Comparison of ENCODE assay signal across 8 mouse cellular contexts in the genomic region with DNA sequence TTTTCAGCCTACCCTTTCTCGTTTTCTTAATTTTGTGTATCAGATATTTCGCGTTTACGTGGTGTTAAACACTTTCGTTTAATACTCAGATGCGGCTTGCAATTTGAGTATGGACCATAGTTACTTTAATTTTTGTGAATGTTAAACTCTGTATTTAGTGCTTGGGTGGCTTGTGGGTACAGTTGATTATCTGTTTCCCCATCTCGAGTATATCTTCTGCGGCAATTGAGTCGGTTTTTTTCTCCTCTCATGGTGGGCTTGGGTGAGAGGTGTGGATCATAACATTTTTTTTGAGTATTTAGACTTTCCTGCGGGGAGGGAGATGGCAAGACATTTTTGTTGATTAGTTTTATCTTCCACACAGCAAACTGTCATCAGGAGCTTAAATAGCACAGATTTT. TPM values are rescaled to one million over a fixed set of nuclear protein-coding genes. Genes with fewer than 3 reads are reported as not detected.
DNase-seq lines count a peak whose midpoint lies in the region; ATAC-seq and TF ChIP-seq lines count a peak whose summit lies in the region.

No protein-coding gene starts in this region.

- H3K9me3 ChIP-seq in heart, embryonic 14.5 days (ENCODE audit: control insufficient read depth, low read length): no peaks in the 10 kb centered on the region
- H3K9me3 ChIP-seq in ES-E14 (ENCODE audit: control insufficient read depth, insufficient read depth, low read depth, low read length): no peaks in the 10 kb centered on the region
- H3K9me3 ChIP-seq in hindbrain, embryonic 10.5 days: no peaks in the 10 kb centered on the region
- H3K9me3 ChIP-seq in midbrain, embryonic 10.5 days (replicated peaks): no peaks in the 10 kb centered on the region

- H3K27ac ChIP-seq in heart, embryonic 14.5 days (replicated peaks in 1 of 2; ENCODE audit: control insufficient read depth in 1 of 2, insufficient read depth in 1 of 2, low read depth in 2 of 2, low read length in 2 of 2): peak overlapping the region; percentile 99 to 100
- H3K27ac ChIP-seq in ES-E14 (ENCODE audit: insufficient read depth, low read depth, low read length, poor library complexity, severe bottlenecking): no peak overlapping the region
- peak overlapping the region; percentile 99 for H3K27ac ChIP-seq in hindbrain, embryonic 10.5 days
- peak overlapping the region; percentile 99; the same call in 1 of the 2 replicates for H3K27ac ChIP-seq in midbrain, embryonic 10.5 days (replicated peaks)

- peaks cover 2 to 26% of the 10 kb centered on the region in 2 experiments; a peak in 2 of 4 replicates for H3K4me1 ChIP-seq in heart, embryonic 14.5 days (ENCODE audit: control insufficient read depth in 2 of 2, insufficient read depth in 2 of 2, low read length in 2 of 2)
- no peaks in the 10 kb centered on the region for H3K4me1 ChIP-seq in ES-E14 (ENCODE audit: control insufficient read depth in 2 of 2, insufficient read depth in 2 of 2, low read length in 2 of 2, poor library complexity in 1 of 2)
- peaks cover 28% of the 10 kb centered on the region for H3K4me1 ChIP-seq in hindbrain, embryonic 10.5 days (replicated peaks)
- peaks cover 25% of the 10 kb centered on the region for H3K4me1 ChIP-seq in midbrain, embryonic 10.5 days

- ATAC-seq in heart, embryonic 14.5 days (ENCODE audit: insufficient number of reproducible peaks, insufficient read depth, low FRiP score, low read depth): no peak

- peak overlapping the region; percentile 99 for H3K9ac ChIP-seq in heart, embryonic 14.5 days (ENCODE audit: low read length)
- peak overlapping the region; percentile 94 for H3K9ac ChIP-seq in ES-E14 (ENCODE audit: insufficient read depth, low read depth, low read length, poor library complexity, severe bottlenecking)

- peak overlapping the region; percentile 92 to 98 for H3K4me3 ChIP-seq in heart, embryonic 14.5 days (ENCODE audit: control insufficient read depth in 1 of 2, insufficient read depth in 1 of 2, low read depth in 1 of 2, low read length in 2 of 2)
- peak overlapping the region; percentile 81 to 94 for H3K4me3 ChIP-seq in ES-E14 (ENCODE audit: insufficient read depth in 1 of 2, low read depth in 1 of 2, low read length in 2 of 2, poor library complexity in 1 of 2, severe bottlenecking in 1 of 2)
- H3K4me3 ChIP-seq in hindbrain, embryonic 10.5 days: peak overlapping the region; percentile 89
- peak overlapping the region; percentile 100 for H3K4me3 ChIP-seq in midbrain, embryonic 10.5 days

- WGBS in heart, embryonic 14.5 days: 23% methylated on average over 10 of the region's 10 CpGs
- WGBS in hindbrain, embryonic 10.5 days: 47% methylated on average over 10 of the region's 10 CpGs
- 43% methylated on average over 10 of the region's 10 CpGs for WGBS in midbrain, embryonic 10.5 days

- H3K36me3 ChIP-seq in heart, embryonic 14.5 days (ENCODE audit: control insufficient read depth, insufficient read depth, low read length): peaks cover 53% of the 10 kb centered on the region
- peaks cover 21% of the 10 kb centered on the region for H3K36me3 ChIP-seq in ES-E14 (ENCODE audit: control insufficient read depth, insufficient read depth, low read length, poor library complexity, severe bottlenecking)
- H3K36me3 ChIP-seq in hindbrain, embryonic 10.5 days: peaks cover 31% of the 10 kb centered on the region
- peaks cover 38% of the 10 kb centered on the region for H3K36me3 ChIP-seq in midbrain, embryonic 10.5 days

- in situ Hi-C loops in ES-E14 (cut with MboI; ENCODE audit: low sequenced_read_pairs in 2 of 2, unreplicated experiment in 2 of 2): no loop called here

- peak overlapping the region; percentile 70 for H3K4me2 ChIP-seq in heart, embryonic 14.5 days (ENCODE audit: low read length)

- no peaks in the 10 kb centered on the region for H3K27me3 ChIP-seq in heart, embryonic 14.5 days (ENCODE audit: control insufficient read depth, insufficient read depth, low read length)
- no peaks in the 10 kb centered on the region for H3K27me3 ChIP-seq in hindbrain, embryonic 10.5 days (ENCODE audit: insufficient read depth, poor library complexity, severe bottlenecking)
- H3K27me3 ChIP-seq in midbrain, embryonic 10.5 days (ENCODE audit: low read depth, poor library complexity, severe bottlenecking): no peaks in the 10 kb centered on the region

- DNase-seq in heart, adult 8-10 months (ENCODE audit: low spot score): no peak
- DNase-seq in ES-E14 (ENCODE audit: low read depth, low spot score) (no peak), adipocyte (ENCODE audit: low spot score) (no peak)
- DNase-seq in hindbrain, embryonic 10.5 days (ENCODE audit: low spot score): no peak
- no peak for DNase-seq in midbrain, embryonic 10.5 days (ENCODE audit: low spot score)
- DNase-seq in adrenal gland, postnatal 36 days: no peak
- DNase-seq in gastrocnemius, adult 18-20 months (ENCODE audit: low spot score): no peak

TF ChIP-seq in ES-E14, 5 proteins besides CTCF, POLR2A, EP300 and RAD21:
- no peak for TF ChIP-seq HCFC1 (IDR thresholded peaks at IDR 0.05; ENCODE audit: borderline replicate concordance, insufficient read depth, low read length)
- no peak for TF ChIP-seq ZNF384 (IDR thresholded peaks at IDR 0.05; ENCODE audit: low read depth, low read length)
- TF ChIP-seq ZC3H11A (IDR thresholded peaks at IDR 0.05; ENCODE audit: borderline replicate concordance, low read depth, low read length): no peak
- TF ChIP-seq MAFK (IDR thresholded peaks at IDR 0.05; ENCODE audit: insufficient read depth, low read depth, low read length): no peak
- TF ChIP-seq CHD2 (IDR thresholded peaks at IDR 0.05; ENCODE audit: low read depth, low read length): no peak

RNA-seq across cellular contexts. Expression of a gene that starts 1.4 kb away (rescaled TPM):
- 566 and 569 TPM in 2 replicates for polyA plus RNA-seq in heart, embryonic 14.5 days (2014; fragmentation: Nextera tagmentation; extraction: Ambion mirVana)
- total RNA-seq in heart, adult 8-10 months (2022): 100 to 1,000 TPM in 2 of 4 experiments, 10 to 100 TPM in 2; 85.5 to 126 (median 103) TPM
- total RNA-seq in ES-E14 (2012; rRNA removed): 361 and 367 TPM in 2 replicates
- 818 and 839 TPM in 2 replicates for polyA plus RNA-seq in hindbrain, embryonic 10.5 days (2016; fragmentation: Nextera tagmentation; extraction: Ambion mirVana)
- 852 and 895 TPM in 2 replicates for polyA plus RNA-seq in midbrain, embryonic 10.5 days (2016; fragmentation: Nextera tagmentation; extraction: Ambion mirVana)
- 100 to 1,000 TPM; 235 to 275 TPM for total RNA-seq in adrenal gland, postnatal 36 days (2021)
- total RNA-seq in gastrocnemius, adult 18-20 months (2021): 10 to 100 TPM; 68.0 to 72.0 TPM

RNA-seq across cellular contexts. Expression of a gene that starts 2.0 kb away (rescaled TPM):
- polyA plus RNA-seq in heart, embryonic 14.5 days (2014; fragmentation: Nextera tagmentation; extraction: Ambion mirVana): 31.9 and 39.7 TPM in 2 replicates
- 10 to 100 TPM; 27.3 to 33.6 (median 29.7) TPM for total RNA-seq in heart, adult 8-10 months (2022)
- 21.5 and 26.5 TPM in 2 replicates for total RNA-seq in ES-E14 (2012; rRNA removed)
- 25.6 and 27.5 TPM in 2 replicates for polyA plus RNA-seq in hindbrain, embryonic 10.5 days (2016; fragmentation: Nextera tagmentation; extraction: Ambion mirVana)
- polyA plus RNA-seq in midbrain, embryonic 10.5 days (2016; fragmentation: Nextera tagmentation; extraction: Ambion mirVana): 27.9 and 31.7 TPM in 2 replicates
- 10 to 100 TPM; 33.7 to 35.2 TPM for total RNA-seq in adrenal gland, postnatal 36 days (2021)
- 10 to 100 TPM; 19.1 to 26.2 TPM for total RNA-seq in gastrocnemius, adult 18-20 months (2021)

RNA-seq across cellular contexts. Expression of a gene that starts 11.0 kb away (rescaled TPM):
- 59.0 and 63.7 TPM in 2 replicates for polyA plus RNA-seq in heart, embryonic 14.5 days (2014; fragmentation: Nextera tagmentation; extraction: Ambion mirVana)
- total RNA-seq in heart, adult 8-10 months (2022): 10 to 100 TPM; 28.5 to 39.4 (median 35.9) TPM
- 78.1 and 80.8 TPM in 2 replicates for total RNA-seq in ES-E14 (2012; rRNA removed)
- 93.4 and 96.9 TPM in 2 replicates for polyA plus RNA-seq in hindbrain, embryonic 10.5 days (2016; fragmentation: Nextera tagmentation; extraction: Ambion mirVana)
- polyA plus RNA-seq in midbrain, embryonic 10.5 days (2016; fragmentation: Nextera tagmentation; extraction: Ambion mirVana): 92.5 and 102 TPM in 2 replicates
- 10 to 100 TPM; 33.0 to 46.7 TPM for total RNA-seq in adrenal gland, postnatal 36 days (2021)
- 10 to 100 TPM; 18.4 to 28.1 TPM for total RNA-seq in gastrocnemius, adult 18-20 months (2021)

RNA-seq across cellular contexts. Expression of a gene that starts 11.2 kb away (rescaled TPM):
- 70.9 and 79.2 TPM in 2 replicates for polyA plus RNA-seq in heart, embryonic 14.5 days (2014; fragmentation: Nextera tagmentation; extraction: Ambion mirVana)
- total RNA-seq in heart, adult 8-10 months (2022): 10 to 100 TPM; 36.9 to 38.6 (median 38.1) TPM
- total RNA-seq in ES-E14 (2012; rRNA removed): 34.4 and 36.6 TPM in 2 replicates
- polyA plus RNA-seq in hindbrain, embryonic 10.5 days (2016; fragmentation: Nextera tagmentation; extraction: Ambion mirVana): 61.4 and 62.3 TPM in 2 replicates
- polyA plus RNA-seq in midbrain, embryonic 10.5 days (2016; fragmentation: Nextera tagmentation; extraction: Ambion mirVana): 68.5 and 70.3 TPM in 2 replicates
- total RNA-seq in adrenal gland, postnatal 36 days (2021): 10 to 100 TPM; 31.2 to 36.2 TPM
- total RNA-seq in gastrocnemius, adult 18-20 months (2021): 10 to 100 TPM; 40.1 to 41.4 TPM

RNA-seq across cellular contexts. Expression of a gene that starts 26.4 kb away (rescaled TPM):
- 15.0 and 16.7 TPM in 2 replicates for polyA plus RNA-seq in heart, embryonic 14.5 days (2014; fragmentation: Nextera tagmentation; extraction: Ambion mirVana)
- total RNA-seq in heart, adult 8-10 months (2022): 10 to 100 TPM; 14.2 to 20.8 (median 18.2) TPM
- 5.8 and 9.4 TPM in 2 replicates for total RNA-seq in ES-E14 (2012; rRNA removed)
- polyA plus RNA-seq in hindbrain, embryonic 10.5 days (2016; fragmentation: Nextera tagmentation; extraction: Ambion mirVana): 30.6 and 71.7 TPM in 2 replicates
- polyA plus RNA-seq in midbrain, embryonic 10.5 days (2016; fragmentation: Nextera tagmentation; extraction: Ambion mirVana): 28.1 and 29.1 TPM in 2 replicates
- total RNA-seq in adrenal gland, postnatal 36 days (2021): 10 to 100 TPM; 38.6 to 52.5 TPM
- 1 to 10 TPM; 5.2 to 8.2 TPM for total RNA-seq in gastrocnemius, adult 18-20 months (2021)
